Mouse (Mus musculus): ENCODE results near the gene Daxx. TPM values are rescaled to one million over a fixed set of nuclear protein-coding genes. Genes with fewer than 3 reads are reported as not detected.
A peak's percentile ranks its signal among the peaks of the same experiment; 100 is the strongest.
"Not testable (repeated sequence)": the region's sequence is repeated elsewhere in the genome, so short reads cannot be mapped to it uniquely, and the experiment has no call there.

The Daxx gene
- polyA plus RNA-seq, 1 experiment: 19.3 TPM

- Histone ChIP-seq H3K36me3 (ENCODE audit: control insufficient read depth, insufficient read depth) (peaks cover 8% of the 10 kb centered on the region), H3K4me3 (ENCODE audit: insufficient read depth, poor library complexity, severe bottlenecking) (peak within 1 kb of the TSS; percentile 65), H3K79me3 (ENCODE audit: low read depth) (peaks cover 25% of the 10 kb centered on the region), H3ac (ENCODE audit: control insufficient read depth, insufficient read length, low read depth) (peak within 1 kb of the TSS; percentile 77), H3K27me3 (ENCODE audit: control insufficient read depth, insufficient read depth, insufficient read length) (no peaks in the 10 kb centered on the region), H3K79me2 (ENCODE audit: control insufficient read depth, insufficient read depth) (peaks cover 44% of the 10 kb centered on the region)
- TF ChIP-seq CTCF (IDR thresholded peaks at IDR 0.05; ENCODE audit: control insufficient read depth, insufficient read depth, insufficient read length) (peak; percentile 96), MAX (IDR thresholded peaks at IDR 0.05) (peak; percentile 89), FOSL1 (IDR thresholded peaks at IDR 0.05; ENCODE audit: insufficient read depth, low read length, poor library complexity, severe bottlenecking) (no peak), CEBPB (IDR thresholded peaks at IDR 0.05; ENCODE audit: low read depth) (peak; percentile 77)
Measured at GRCm38 (mm10) chr17:33890533-33891059, 18.6 kb upstream of the Daxx start, which contains the start of gene Kifc1. Gene Kifc1, minus strand, starts transcription at chr17:33890661.

GRCm38 (mm10) chr17:33891357-33891756 is 17.9 kb upstream of the Daxx start:
- Histone ChIP-seq H3K79me2 (ENCODE audit: control insufficient read depth, insufficient read depth) (peaks cover 38% of the 10 kb centered on the region), H3K79me3 (ENCODE audit: low read depth) (peaks cover 25% of the 10 kb centered on the region), H3ac (ENCODE audit: control insufficient read depth, insufficient read length, low read depth) (no peak overlapping the region), H3K27me3 (ENCODE audit: control insufficient read depth, insufficient read depth, insufficient read length) (no peaks in the 10 kb centered on the region), H3K4me3 (ENCODE audit: insufficient read depth, poor library complexity, severe bottlenecking) (no peak overlapping the region), H3K36me3 (ENCODE audit: control insufficient read depth, insufficient read depth) (peaks cover 5% of the 10 kb centered on the region)
- TF ChIP-seq USF1 (IDR thresholded peaks at IDR 0.05; ENCODE audit: low read depth) (no peak), MYOG (IDR thresholded peaks at IDR 0.05; ENCODE audit: control insufficient read depth, extremely low read depth, insufficient read length) (no peak), CEBPB (IDR thresholded peaks at IDR 0.05; ENCODE audit: low read depth) (no peak), MYOD1 (IDR thresholded peaks at IDR 0.05; ENCODE audit: control insufficient read depth, insufficient read length, low read depth) (no peak), MAX (IDR thresholded peaks at IDR 0.05) (no peak), CTCF (IDR thresholded peaks at IDR 0.05; ENCODE audit: control insufficient read depth, insufficient read depth, insufficient read length) (no peak), FOSL1 (IDR thresholded peaks at IDR 0.05; ENCODE audit: insufficient read depth, low read length, poor library complexity, severe bottlenecking) (no peak)

GRCm38 (mm10) chr17:33891892-33892291 is 17.3 kb upstream of the Daxx start:
- not testable (repeated sequence) for H3ac ChIP-seq (ENCODE audit: control insufficient read depth, insufficient read length, low read depth); H3K27me3 ChIP-seq (ENCODE audit: control insufficient read depth, insufficient read depth, insufficient read length); H3K36me3 ChIP-seq (ENCODE audit: control insufficient read depth, insufficient read depth); H3K4me3 ChIP-seq (ENCODE audit: insufficient read depth, poor library complexity, severe bottlenecking)
- Histone ChIP-seq H3K79me2 (ENCODE audit: control insufficient read depth, insufficient read depth) (peaks cover 33% of the 10 kb centered on the region), H3K79me3 (ENCODE audit: low read depth) (peaks cover 23% of the 10 kb centered on the region)

GRCm38 (mm10) chr17:33892429-33892828 is 16.8 kb upstream of the Daxx start:
- Histone ChIP-seq H3K4me3 (ENCODE audit: insufficient read depth, poor library complexity, severe bottlenecking) (no peak overlapping the region), H3K27me3 (ENCODE audit: control insufficient read depth, insufficient read depth, insufficient read length) (no peaks in the 10 kb centered on the region), H3K36me3 (ENCODE audit: control insufficient read depth, insufficient read depth) (no peaks in the 10 kb centered on the region), H3K79me3 (ENCODE audit: low read depth) (peaks cover 19% of the 10 kb centered on the region), H3ac (ENCODE audit: control insufficient read depth, insufficient read length, low read depth) (no peak overlapping the region), H3K79me2 (ENCODE audit: control insufficient read depth, insufficient read depth) (peaks cover 27% of the 10 kb centered on the region)
- no peak for TF ChIP-seq MYOD1 (IDR thresholded peaks at IDR 0.05; ENCODE audit: control insufficient read depth, insufficient read length, low read depth)
- TF ChIP-seq FOSL1 (IDR thresholded peaks at IDR 0.05; ENCODE audit: insufficient read depth, low read length, poor library complexity, severe bottlenecking): no peak
- no peak for TF ChIP-seq MYOG (IDR thresholded peaks at IDR 0.05; ENCODE audit: control insufficient read depth, extremely low read depth, insufficient read length)
- TF ChIP-seq MAX (IDR thresholded peaks at IDR 0.05): no peak
- no peak for TF ChIP-seq CEBPB (IDR thresholded peaks at IDR 0.05; ENCODE audit: low read depth)
- no peak for TF ChIP-seq CTCF (IDR thresholded peaks at IDR 0.05; ENCODE audit: control insufficient read depth, insufficient read depth, insufficient read length)
- no peak for TF ChIP-seq USF1 (IDR thresholded peaks at IDR 0.05; ENCODE audit: low read depth)

- peaks cover 22% of the 10 kb centered on the region for H3K79me2 ChIP-seq (ENCODE audit: control insufficient read depth, insufficient read depth)
- not testable (repeated sequence) for H3K27me3 ChIP-seq (ENCODE audit: control insufficient read depth, insufficient read depth, insufficient read length); H3K4me3 ChIP-seq (ENCODE audit: insufficient read depth, poor library complexity, severe bottlenecking); H3ac ChIP-seq (ENCODE audit: control insufficient read depth, insufficient read length, low read depth); H3K36me3 ChIP-seq (ENCODE audit: control insufficient read depth, insufficient read depth)
- H3K79me3 ChIP-seq (ENCODE audit: low read depth): peaks cover 14% of the 10 kb centered on the region
Measured at GRCm38 (mm10) chr17:33893011-33893410, 16.2 kb upstream of the Daxx start.

GRCm38 (mm10) chr17:33897114-33897794 is 12.0 kb upstream of the Daxx start:
- H3ac ChIP-seq (ENCODE audit: control insufficient read depth, insufficient read length, low read depth): no peak overlapping the region

GRCm38 (mm10) chr17:33898193-33898592 is 11.0 kb upstream of the Daxx start:
- H3ac ChIP-seq (ENCODE audit: control insufficient read depth, insufficient read length, low read depth); H3K4me3 ChIP-seq (ENCODE audit: insufficient read depth, poor library complexity, severe bottlenecking); H3K36me3 ChIP-seq (ENCODE audit: control insufficient read depth, insufficient read depth); H3K27me3 ChIP-seq (ENCODE audit: control insufficient read depth, insufficient read depth, insufficient read length); H3K79me3 ChIP-seq (ENCODE audit: low read depth); H3K79me2 ChIP-seq (ENCODE audit: control insufficient read depth, insufficient read depth): not testable (repeated sequence)

More at GRCm38 (mm10) chr17:33897114-33897794, 12.0 kb upstream of the Daxx start:
- TF ChIP-seq CTCF (IDR thresholded peaks at IDR 0.05; ENCODE audit: control insufficient read depth, insufficient read depth, insufficient read length) (peak; percentile 25), CEBPB (IDR thresholded peaks at IDR 0.05; ENCODE audit: low read depth) (no peak), MAX (IDR thresholded peaks at IDR 0.05) (peak; percentile 36)
- no peak overlapping the region for H3K4me3 ChIP-seq (ENCODE audit: insufficient read depth, poor library complexity, severe bottlenecking)
- H3K36me3 ChIP-seq (ENCODE audit: control insufficient read depth, insufficient read depth): no peaks in the 10 kb centered on the region
- H3K79me2 ChIP-seq (ENCODE audit: control insufficient read depth, insufficient read depth): no peaks in the 10 kb centered on the region
- no peaks in the 10 kb centered on the region for H3K79me3 ChIP-seq (ENCODE audit: low read depth)
- no peaks in the 10 kb centered on the region for H3K27me3 ChIP-seq (ENCODE audit: control insufficient read depth, insufficient read depth, insufficient read length)
